Comparison of ENCODE assay signal across 8 mouse cellular contexts in the genomic region with DNA sequence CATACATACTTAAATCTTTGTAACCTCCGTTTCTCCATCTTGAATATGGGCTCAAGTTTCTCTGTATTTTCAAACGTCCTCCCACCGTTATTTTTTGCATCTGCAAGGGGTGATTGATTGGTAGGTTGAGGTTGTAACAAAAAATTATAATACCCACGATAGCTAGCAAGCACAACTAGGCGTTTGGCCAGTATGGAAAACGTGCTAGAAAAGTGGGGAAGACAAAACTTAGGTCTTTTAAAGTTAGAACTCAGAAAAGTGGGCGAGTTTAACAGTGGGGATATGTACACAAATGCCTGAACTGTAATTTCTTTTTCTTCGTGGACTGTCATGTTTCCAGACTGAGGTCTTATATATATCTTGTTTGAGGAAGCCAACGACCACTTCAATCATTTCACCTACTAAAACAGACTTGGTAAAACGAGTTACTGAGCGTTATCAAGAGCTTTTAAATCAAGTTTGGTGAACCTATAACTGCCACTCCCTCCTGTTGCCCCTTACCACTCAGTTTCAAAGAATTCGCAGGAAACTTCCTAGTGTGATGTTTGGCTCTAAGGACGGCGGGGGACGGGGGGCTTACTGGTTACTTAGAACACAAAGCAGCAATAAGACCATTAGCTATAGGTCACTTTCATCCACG. TPM values are rescaled to one million over a fixed set of nuclear protein-coding genes. Genes with fewer than 3 reads are reported as not detected.
DNase-seq lines count a peak whose midpoint lies in the region; ATAC-seq and TF ChIP-seq lines count a peak whose summit lies in the region.

No protein-coding gene starts in this region.

- no peak for ATAC-seq in heart, embryonic 12.5 days (ENCODE audit: insufficient number of reproducible peaks, low FRiP score)
- no peak for ATAC-seq in heart, embryonic 16.5 days (replicated peaks; ENCODE audit: extremely low read depth, insufficient read depth, low FRiP score)
- no peak for ATAC-seq in midbrain, embryonic 11.5 days (ENCODE audit: low FRiP score)

- H3K36me3 ChIP-seq in heart, embryonic 12.5 days, result peaks cover 12% of the 10 kb centered on the region; the same call in 1 of the 2 replicates
- peaks cover 3 to 10% of the 10 kb centered on the region in 2 experiments for H3K36me3 ChIP-seq in MEL (ENCODE audit: control insufficient read depth in 1 of 2, insufficient read depth in 2 of 2, low read length in 2 of 2)
- H3K36me3 ChIP-seq in heart, embryonic 16.5 days (ENCODE audit: control insufficient read depth, insufficient read depth), result no peaks in the 10 kb centered on the region; the same call in 1 of the 2 replicates
- H3K36me3 ChIP-seq in midbrain, embryonic 11.5 days (ENCODE audit: control insufficient read depth, insufficient read depth, low read length), result no peaks in the 10 kb centered on the region

- no peak for TF ChIP-seq POLR2A in MEL (IDR thresholded peaks at IDR 0.05; ENCODE audit: control insufficient read depth in 1 of 2, insufficient read depth in 1 of 2, low read depth in 1 of 2, low read length in 2 of 2, poor library complexity in 1 of 2)

- no peaks in the 10 kb centered on the region for H3K27me3 ChIP-seq in heart, embryonic 12.5 days (replicated peaks)
- no peaks in the 10 kb centered on the region for H3K27me3 ChIP-seq in MEL (ENCODE audit: control insufficient read depth in 1 of 2, insufficient read depth in 2 of 2, low read length in 2 of 2)
- no peaks in the 10 kb centered on the region for H3K27me3 ChIP-seq in heart, embryonic 16.5 days (ENCODE audit: control insufficient read depth, insufficient read depth, low read length)
- no peaks in the 10 kb centered on the region for H3K27me3 ChIP-seq in midbrain, embryonic 11.5 days (ENCODE audit: control insufficient read depth, insufficient read depth, low read length)

- WGBS in heart, embryonic 12.5 days, result 34% methylated on average over 16 of the region's 16 CpGs
- 31% methylated on average over 16 of the region's 16 CpGs for WGBS in heart, embryonic 16.5 days
- WGBS in midbrain, embryonic 11.5 days, result 37% methylated on average over 16 of the region's 16 CpGs

- peak overlapping the region; percentile 93 for H3K27ac ChIP-seq in heart, embryonic 12.5 days (ENCODE audit: poor library complexity, severe bottlenecking)
- peak overlapping the region; percentile 98 for H3K27ac ChIP-seq in MEL (ENCODE audit: control insufficient read depth, low read depth, low read length)
- H3K27ac ChIP-seq in heart, embryonic 16.5 days (ENCODE audit: low read length), result peak overlapping the region; percentile 99
- H3K27ac ChIP-seq in midbrain, embryonic 11.5 days (ENCODE audit: low read depth, low read length), result peak overlapping the region; percentile 79

- peaks cover 19% of the 10 kb centered on the region for H3K4me1 ChIP-seq in heart, embryonic 12.5 days (replicated peaks)
- H3K4me1 ChIP-seq in MEL (ENCODE audit: control insufficient read depth in 1 of 2, insufficient read depth in 2 of 2, low read length in 2 of 2), result peaks cover 3 to 12% of the 10 kb centered on the region in 2 experiments; a peak in 3 of 4 replicates
- H3K4me1 ChIP-seq in heart, embryonic 16.5 days (ENCODE audit: control insufficient read depth, insufficient read depth, low read length), result peaks cover 11% of the 10 kb centered on the region
- H3K4me1 ChIP-seq in midbrain, embryonic 11.5 days (ENCODE audit: control insufficient read depth, insufficient read depth, low read length), result peaks cover 11% of the 10 kb centered on the region

- intact Hi-C loops in heart, postnatal 10 days (cut with DNase I), result loop anchor here (2.0 kb wide), 1 partner anchor 106 kb away; a partner anchor contains a TSS

- TF ChIP-seq RAD21 in MEL (IDR thresholded peaks at IDR 0.05; ENCODE audit: low read depth, low read length), result no peak

- no peak for TF ChIP-seq EP300 in MEL (IDR thresholded peaks at IDR 0.05; ENCODE audit: low read depth in 1 of 2, low read length in 2 of 2)

- no peak for DNase-seq in heart, postnatal 10 days
- peak; percentile 37 for DNase-seq in MEL (ENCODE audit: low read depth, low spot score)
- DNase-seq in midbrain, embryonic 11.5 days (ENCODE audit: low spot score, missing footprints), result peak; percentile 85
- no peak for DNase-seq in urinary bladder, postnatal 14 days (ENCODE audit: low spot score)
- DNase-seq in layer of hippocampus, postnatal 36 days, result no peak
- DNase-seq in ovary, postnatal 14 days (ENCODE audit: low spot score), result no peak

- H3K9ac ChIP-seq in heart, embryonic 12.5 days, result peak overlapping the region; percentile 81
- H3K9ac ChIP-seq in MEL (ENCODE audit: control insufficient read depth, low read depth, low read length, poor library complexity, severe bottlenecking), result peak overlapping the region; percentile 99
- H3K9ac ChIP-seq in heart, embryonic 16.5 days (ENCODE audit: low read length), result peak overlapping the region; percentile 86
- H3K9ac ChIP-seq in midbrain, embryonic 11.5 days (ENCODE audit: low read length), result peak overlapping the region; percentile 78

- peak overlapping the region; percentile 81 for H3K4me2 ChIP-seq in heart, embryonic 12.5 days
- peak overlapping the region; percentile 94 for H3K4me2 ChIP-seq in heart, embryonic 16.5 days (ENCODE audit: low read depth, low read length)
- H3K4me2 ChIP-seq in midbrain, embryonic 11.5 days, result peak overlapping the region; percentile 84

- peak overlapping the region; percentile 62 for H3K4me3 ChIP-seq in heart, embryonic 12.5 days
- H3K4me3 ChIP-seq in MEL (ENCODE audit: control insufficient read depth in 1 of 2, insufficient read depth in 1 of 2, low read depth in 2 of 2, low read length in 2 of 2), result peak overlapping the region; percentile 93 to 98
- peak overlapping the region; percentile 64 for H3K4me3 ChIP-seq in heart, embryonic 16.5 days (ENCODE audit: low read length)
- peak overlapping the region; percentile 67 for H3K4me3 ChIP-seq in midbrain, embryonic 11.5 days (ENCODE audit: low read depth, low read length)

- no peaks in the 10 kb centered on the region for H3K9me3 ChIP-seq in heart, embryonic 12.5 days (replicated peaks)
- H3K9me3 ChIP-seq in MEL (replicated peaks; ENCODE audit: insufficient read depth, low read length), result no peaks in the 10 kb centered on the region
- H3K9me3 ChIP-seq in heart, embryonic 16.5 days (replicated peaks; ENCODE audit: control insufficient read depth, low read length), result no peaks in the 10 kb centered on the region
- no peaks in the 10 kb centered on the region for H3K9me3 ChIP-seq in midbrain, embryonic 11.5 days (ENCODE audit: control insufficient read depth, low read length)

- peaks cover 35% of the 10 kb centered on the region for H3K79me2 ChIP-seq in MEL (ENCODE audit: control insufficient read depth, insufficient read depth, low read length, poor library complexity)

- TF ChIP-seq CTCF in MEL (IDR thresholded peaks at IDR 0.05 in 2 of 3, conservative IDR thresholded peaks at IDR 0.05 in 1 of 3; ENCODE audit: control insufficient read depth in 1 of 3, insufficient read depth in 1 of 3, low read depth in 2 of 3, low read length in 3 of 3, poor library complexity in 1 of 3, severe bottlenecking in 1 of 3), result no peak

TF ChIP-seq in MEL, 35 proteins besides CTCF, POLR2A, EP300 and RAD21:
- TF ChIP-seq CHD1 (IDR thresholded peaks at IDR 0.05; ENCODE audit: low read depth, low read length), result peak; percentile 91
- TF ChIP-seq MAZ (IDR thresholded peaks at IDR 0.05; ENCODE audit: low read depth, low read length), result 0 out of 2 replicates have a peak, but pooled peaks have one; percentile 31
- peak; percentile 31; the same call in 1 of the 2 replicates for TF ChIP-seq MYC (IDR thresholded peaks at IDR 0.05; ENCODE audit: low read depth, low read length)
- TF ChIP-seq GABPA (IDR thresholded peaks at IDR 0.05; ENCODE audit: low read depth, low read length), result no peak
- no peak for TF ChIP-seq MEF2A (IDR thresholded peaks at IDR 0.05; ENCODE audit: extremely low read depth, insufficient replicate concordance, low read depth, low read length, poor library complexity, severe bottlenecking)
- TF ChIP-seq RCOR1 (IDR thresholded peaks at IDR 0.05; ENCODE audit: low read depth, low read length), result no peak
- no peak for TF ChIP-seq ZMIZ1 (IDR thresholded peaks at IDR 0.05; ENCODE audit: low read depth, low read length)

RNA-seq across cellular contexts. Expression of a gene that starts 0.9 kb away (rescaled TPM):
- polyA plus RNA-seq in heart, embryonic 12.5 days (2016; fragmentation: Nextera tagmentation; extraction: Ambion mirVana), result 98.9 and 99.1 TPM in 2 replicates
- 10 to 100 TPM; 83.3 to 89.9 TPM for total RNA-seq in heart, postnatal 10 days (2021)
- total RNA-seq in MEL (2012; rRNA removed), result 175 and 182 TPM in 2 replicates
- polyA plus RNA-seq in MEL (2012; ENCODE audit: insufficient read depth in 1 of 2, insufficient read length in 2 of 2, low read depth in 1 of 2, low replicate concordance in 2 of 2, missing spikeins in 1 of 2), result 100 to 1,000 TPM; 135 to 616 TPM
- polyA plus RNA-seq in heart, embryonic 16.5 days (2015; fragmentation: Nextera tagmentation; extraction: Ambion mirVana), result 101 and 105 TPM in 2 replicates
- 163 and 166 TPM in 2 replicates for polyA plus RNA-seq in midbrain, embryonic 11.5 days (2014; fragmentation: Nextera tagmentation; extraction: Ambion mirVana)
- 10 to 100 TPM; 81.6 to 96.0 TPM for total RNA-seq in layer of hippocampus, postnatal 36 days (2021)

Comparison
In these comparisons a context has a peak if more than half of its experiments do, and no peak if none do; other contexts are left out.
1. DNase-seq: peak in MEL (single experiment) and midbrain, embryonic 11.5 days (single experiment); none in heart, postnatal 10 days (0 of 2), urinary bladder, postnatal 14 days (single experiment), layer of hippocampus, postnatal 36 days (0 of 2) and ovary, postnatal 14 days (single experiment).
2. Peak in every context shown above with its lines, with median percentiles within 50 percentile points of each other: H3K27ac ChIP-seq, H3K4me2 ChIP-seq, H3K4me3 ChIP-seq and H3K9ac ChIP-seq.